Mouse (Mus musculus): ENCODE results near the gene Lrrc51. TPM values are rescaled to one million over a fixed set of nuclear protein-coding genes. Genes with fewer than 3 reads are reported as not detected.
"Not testable (repeated sequence)": the region's sequence is repeated elsewhere in the genome, so short reads cannot be mapped to it uniquely, and the experiment has no call there.

The Lrrc51 gene
- total RNA-seq, 2 experiments from 2014 or later = 4.1 to 5.7 TPM

DNA sequence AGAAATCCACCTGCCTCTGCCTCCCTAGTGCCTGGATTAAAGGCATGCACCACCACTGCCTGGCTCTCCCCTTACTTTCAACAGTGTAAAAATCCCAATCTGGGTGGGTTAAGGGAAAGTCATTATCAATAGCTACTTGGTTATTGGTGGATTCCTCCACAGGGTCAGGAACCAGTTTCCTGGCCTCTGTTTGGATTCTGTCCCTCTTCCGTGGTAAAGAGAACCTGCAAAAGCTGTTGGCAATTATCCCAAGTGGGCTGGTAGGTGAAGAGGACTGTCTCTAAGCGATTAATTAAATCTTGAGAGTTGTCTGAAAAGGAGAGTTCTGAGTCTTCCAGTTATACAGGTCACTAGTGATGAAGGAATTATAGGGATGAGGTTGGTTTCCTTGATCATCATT is 4.7 kb upstream of the Lrrc51 start:
- DNase-seq = no peak

DNA sequence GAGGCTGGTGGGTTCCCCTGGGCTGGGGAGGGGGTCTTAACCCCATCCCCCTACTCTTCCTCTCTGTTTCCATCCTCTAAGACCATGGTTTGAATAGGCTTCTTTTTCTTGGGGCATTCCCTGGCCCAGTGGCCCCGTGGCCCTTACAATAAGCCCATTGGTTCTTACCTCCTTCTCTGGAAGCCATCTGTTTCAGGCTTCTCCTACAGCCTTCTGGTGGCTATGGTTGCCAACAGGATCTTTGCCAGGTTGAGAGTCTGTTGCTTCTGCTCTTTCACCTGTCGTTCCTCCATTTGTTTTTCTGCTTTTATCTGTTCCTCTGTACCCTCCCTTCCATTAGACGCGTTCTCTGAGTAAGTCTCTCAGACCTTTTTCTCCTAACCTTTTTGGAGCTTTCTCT is 3.9 kb upstream of the Lrrc51 start:
- no peak for DNase-seq

DNA sequence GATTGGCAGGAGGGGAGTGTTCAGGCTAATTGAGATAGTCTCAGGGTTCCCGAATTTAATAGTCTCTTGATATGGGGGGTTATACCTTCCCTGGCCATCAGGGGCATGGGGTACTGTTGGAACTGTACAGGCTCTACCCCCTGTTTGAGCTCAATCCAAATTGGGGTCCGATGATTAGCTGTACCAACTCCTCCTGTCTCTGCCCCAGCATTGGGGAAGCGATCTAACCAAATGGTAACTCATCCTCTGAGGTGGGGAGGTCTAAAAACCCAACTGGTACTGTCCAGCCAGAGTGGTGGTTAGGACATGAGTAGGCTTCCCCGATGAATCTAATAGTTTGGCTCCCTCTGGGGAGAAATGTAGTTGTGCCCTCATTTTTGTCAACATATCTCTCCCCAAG is 3.3 kb upstream of the Lrrc51 start:
- no peak for DNase-seq

DNA sequence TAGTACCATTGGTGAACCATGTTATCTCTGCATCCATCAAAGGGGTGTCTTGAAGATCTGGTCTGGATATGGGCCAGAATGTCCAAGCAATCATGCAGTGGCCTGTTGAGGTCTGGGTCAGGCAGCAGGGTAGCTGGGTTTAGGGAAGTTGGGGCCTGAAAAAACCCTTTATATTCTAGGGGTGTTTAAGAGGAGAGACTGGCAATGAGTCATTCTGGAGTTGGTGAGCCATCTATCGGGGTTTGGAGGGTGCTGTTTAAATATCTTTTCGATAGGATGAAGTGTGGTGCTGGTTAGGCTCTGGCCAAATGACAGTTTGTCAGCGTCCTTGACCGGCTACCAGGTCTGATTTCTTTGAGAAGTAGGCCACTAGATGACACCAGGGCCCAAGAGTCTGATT is 2.3 kb upstream of the Lrrc51 start:
- DNase-seq = no peak

DNA sequence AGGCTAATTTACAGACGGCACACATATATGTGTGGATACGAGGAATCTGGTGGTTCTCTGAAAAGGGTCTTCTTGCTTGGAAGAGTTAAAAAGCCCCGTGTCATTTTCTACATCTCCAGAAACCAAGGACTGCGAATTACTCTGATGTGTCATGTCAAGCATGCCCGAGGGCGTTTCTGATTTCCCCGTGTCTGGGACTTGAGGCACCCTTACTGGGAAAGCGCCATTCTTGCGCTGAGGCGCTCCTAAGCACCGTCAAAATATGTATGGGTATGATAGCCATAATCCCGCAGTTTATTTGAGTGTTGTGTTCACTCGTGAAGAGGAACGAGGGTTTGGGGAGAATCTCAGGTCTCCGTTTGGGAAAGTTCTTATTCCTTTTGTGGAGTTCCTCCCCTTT is 395 bp downstream of the Lrrc51 start:
- no peak for DNase-seq

GRCm38 (mm10) chr7:101932551-101932950 is 1.1 kb downstream of the Lrrc51 start:
- DNase-seq = no peak

- DNase-seq = peak in 1 of 2 experiments; percentile 29
Observed at GRCm38 (mm10) chr7:101928093-101928492, 5.6 kb downstream of the Lrrc51 start.

- DNase-seq = not testable (repeated sequence)
Observed at GRCm38 (mm10) chr7:101925892-101926291, 7.8 kb downstream of the Lrrc51 start.

- DNase-seq = peak; percentile 45 to 85
Observed at GRCm38 (mm10) chr7:101918071-101918470, 15.6 kb downstream of the Lrrc51 start.

- no peak for DNase-seq
Observed at GRCm38 (mm10) chr7:101911982-101912381, 21.7 kb downstream of the Lrrc51 start.

DNA sequence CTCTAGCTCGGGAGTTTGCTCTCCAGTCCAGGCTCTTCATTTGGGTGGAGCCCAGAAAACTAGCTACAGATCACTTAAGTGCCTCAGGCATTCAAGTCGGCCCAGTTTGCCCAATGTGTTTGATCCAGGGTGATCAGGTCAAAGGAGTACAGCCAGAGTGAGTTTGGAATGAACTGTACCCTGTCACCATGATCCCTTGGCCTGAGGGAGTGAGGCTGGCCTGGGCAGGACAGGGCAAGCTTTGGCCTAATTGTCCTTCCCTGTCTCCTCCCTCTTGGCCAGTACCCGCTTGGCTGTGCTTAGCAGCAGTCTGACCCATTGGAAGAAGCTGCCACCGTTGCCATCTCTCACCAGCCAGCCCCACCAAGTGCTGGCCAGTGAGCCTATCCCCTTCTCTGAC is 23.6 kb downstream of the Lrrc51 start:
- DNase-seq = peak; percentile 22 to 71

GRCm38 (mm10) chr7:101908367-101908766 is 25.3 kb downstream of the Lrrc51 start:
- peak; percentile 39 to 67 for DNase-seq

DNA sequence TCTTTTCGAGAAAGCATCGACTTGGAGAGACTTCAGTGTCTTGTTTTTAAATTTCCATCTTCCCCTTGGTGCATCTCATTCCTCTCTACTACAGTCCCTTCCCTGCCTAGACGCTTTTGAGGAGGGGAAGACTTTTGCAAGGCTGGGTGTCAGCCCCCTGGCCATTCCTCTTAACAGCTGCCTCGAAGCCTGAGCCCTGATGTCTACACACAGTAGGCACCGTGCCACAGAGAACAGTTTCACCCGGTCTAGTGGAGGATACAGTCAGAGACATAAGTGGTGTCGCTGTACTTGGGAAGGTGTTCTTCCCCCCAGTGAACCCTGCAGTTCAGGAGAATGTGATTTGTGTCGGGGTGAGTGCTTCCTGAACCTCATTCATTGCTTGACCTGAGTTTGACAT is 27.0 kb downstream of the Lrrc51 start:
- DNase-seq = peak in 1 of 2 experiments; percentile 36

- DNase-seq = no peak
Observed at GRCm38 (mm10) chr7:101906287-101906681, 27.4 kb downstream of the Lrrc51 start, which contains the start of gene Tomt. Gene Tomt (minus strand): TSS chr7:101906359.

- peak; percentile 99 to 100 for DNase-seq
Observed at GRCm38 (mm10) chr7:101905561-101906286, 28.0 kb downstream of the Lrrc51 start, which contains the start of gene Lamtor1. Gene Lamtor1 (plus strand): TSS chr7:101905904.

DNA sequence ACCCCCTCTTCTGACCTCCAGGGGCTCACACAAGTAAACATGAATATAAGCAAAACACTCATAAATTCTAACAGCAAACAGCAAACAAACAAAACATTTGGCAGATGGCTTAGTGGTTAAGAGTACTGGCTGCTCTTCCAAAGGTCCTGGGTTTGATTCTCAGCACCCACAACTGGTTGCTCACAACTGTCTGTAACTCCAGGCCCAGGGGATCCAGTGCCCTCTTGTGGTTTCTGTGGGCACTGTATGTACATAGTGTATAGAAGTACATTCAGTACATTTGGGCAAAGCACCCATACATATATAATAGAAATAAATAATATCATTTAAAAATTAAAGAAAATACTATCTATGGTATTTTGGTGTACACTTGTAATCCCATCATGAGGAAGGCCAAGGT is 30.8 kb downstream of the Lrrc51 start:
- no peak for DNase-seq

DNA sequence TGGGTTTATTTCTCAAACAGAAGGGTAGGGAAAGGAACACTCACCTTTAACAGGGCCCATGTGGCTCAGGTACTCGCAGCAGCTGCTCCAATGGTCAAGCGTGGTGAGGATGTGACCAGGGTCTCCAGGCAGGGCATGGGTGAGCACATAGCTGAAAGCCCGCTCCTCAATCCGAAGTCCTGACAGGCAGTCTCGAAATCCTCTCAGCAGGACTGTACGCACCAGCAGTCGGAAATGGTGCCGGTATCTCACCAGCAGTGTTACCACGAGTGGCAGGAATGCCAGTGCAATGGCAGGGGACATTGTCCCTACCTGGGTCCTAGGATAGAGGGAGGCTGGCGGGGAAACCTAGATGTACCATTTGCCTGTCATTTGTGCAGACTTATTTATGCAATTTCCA is 31.7 kb downstream of the Lrrc51 start:
- DNase-seq = no peak

DNA sequence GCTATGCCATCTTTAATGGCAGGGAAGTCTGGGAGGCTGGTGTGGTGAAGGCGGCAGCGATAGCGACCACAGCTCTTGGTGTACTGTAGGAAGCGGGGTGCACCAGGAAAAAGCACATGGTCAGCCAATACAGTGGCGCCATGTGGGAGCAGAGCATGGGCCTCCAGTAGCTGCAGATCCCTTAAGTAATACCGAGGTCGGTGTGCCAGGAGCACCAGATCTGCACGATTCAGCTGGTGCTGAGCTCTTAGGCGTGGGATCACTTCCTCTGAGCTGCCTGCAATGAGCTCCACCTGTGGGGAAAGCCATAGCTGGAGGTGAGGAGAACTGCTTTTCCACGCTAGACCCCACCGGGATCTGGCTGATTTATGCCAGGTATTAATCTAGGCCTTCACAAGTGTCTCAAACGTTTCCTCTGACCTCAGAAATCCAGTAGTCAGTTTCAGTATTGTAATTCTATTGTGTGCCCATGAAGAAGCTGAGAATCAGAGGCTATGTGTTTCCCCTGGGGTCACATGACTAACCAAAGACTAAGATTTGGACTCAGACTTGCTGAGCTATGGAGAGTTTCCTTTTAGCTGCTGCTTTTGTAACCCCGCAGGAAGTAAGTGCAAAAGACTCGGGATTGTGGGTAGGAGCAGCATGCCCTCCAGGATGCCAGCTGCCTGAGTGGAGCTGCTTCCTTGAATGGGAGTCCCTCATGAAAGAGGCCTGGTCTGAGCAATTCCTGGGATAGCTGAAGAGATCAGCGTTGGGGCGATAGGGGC is 33.2 kb downstream of the Lrrc51 start:
- DNase-seq = peak in 1 of 2 experiments; percentile 61

GRCm38 (mm10) chr7:101896104-101897066 is 37.3 kb downstream of the Lrrc51 start:
- DNase-seq = peak; percentile 97 to 99

GRCm38 (mm10) chr7:101895695-101896094 is 38.0 kb downstream of the Lrrc51 start:
- DNase-seq = peak in 1 of 2 experiments; percentile 26

DNA sequence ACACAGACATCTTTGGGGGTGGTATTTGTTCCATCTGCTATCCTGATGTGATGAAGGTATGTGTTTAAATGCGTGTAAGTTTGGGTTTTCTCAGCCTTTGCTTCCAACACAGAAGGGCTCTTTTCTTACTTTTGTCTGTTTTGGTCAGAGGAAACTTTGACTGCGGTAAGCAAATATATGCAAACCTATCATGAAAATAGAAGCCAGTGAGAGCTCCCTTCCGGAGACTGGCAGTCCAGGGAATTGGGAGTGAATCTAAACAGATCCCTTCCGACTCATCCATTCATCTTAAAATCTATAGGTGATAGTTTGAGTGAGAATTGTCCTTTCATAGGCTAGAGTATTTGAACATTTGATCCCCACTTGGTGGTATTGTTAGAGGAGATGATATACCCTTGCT is 45.2 kb downstream of the Lrrc51 start:
- DNase-seq = no peak

DNA sequence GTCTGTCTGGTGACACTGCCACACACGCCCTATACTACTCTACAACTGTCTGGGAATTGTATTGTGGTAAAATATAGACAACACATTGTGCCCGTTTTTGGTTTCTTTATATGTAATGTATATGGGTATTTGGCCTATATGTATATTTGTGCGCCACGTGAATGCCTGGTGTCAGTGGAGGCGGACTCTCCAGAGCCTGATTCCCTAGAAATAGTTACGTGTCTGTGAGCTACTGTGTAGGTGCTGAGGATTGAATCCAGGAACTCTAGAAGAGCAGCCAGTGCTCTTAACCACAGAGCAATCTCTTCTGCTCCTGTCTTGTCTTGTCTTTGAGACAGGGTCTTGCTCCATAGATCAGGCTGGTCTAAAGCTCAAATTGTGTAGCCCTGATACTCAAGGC is 47.4 kb downstream of the Lrrc51 start:
- DNase-seq = no peak

All from heart, adult 18-20 months (tissue).